Mouse (Mus musculus): Measurements from ENCODE around the gene Mre11a. TPM values are rescaled to one million over a fixed set of nuclear protein-coding genes. Genes with fewer than 3 reads are reported as not detected.
"Not testable (repeated sequence)": the region's sequence is repeated elsewhere in the genome, so short reads cannot be mapped to it uniquely, and the experiment has no call there.

The Mre11a gene
- total RNA-seq, 2 experiments from 2014 or later: 9.2 to 18.3 TPM

GRCm38 (mm10) chr9:14859868-14860639, 75.6 kb downstream of the Mre11a start, which contains the start of gene Gpr83:
Gpr83 (plus strand) TSS chr9:14860210.
- intact Hi-C loops (cut with DNase I): no loop called here
- peak; percentile 67 to 78 for DNase-seq (ENCODE audit: low spot score in 2 of 2)

GRCm38 (mm10) chr9:14863126-14863525, 78.7 kb downstream of the Mre11a start:
- intact Hi-C loops (cut with DNase I): no loop called here
- no peak for DNase-seq (ENCODE audit: low spot score in 2 of 2)

DNA sequence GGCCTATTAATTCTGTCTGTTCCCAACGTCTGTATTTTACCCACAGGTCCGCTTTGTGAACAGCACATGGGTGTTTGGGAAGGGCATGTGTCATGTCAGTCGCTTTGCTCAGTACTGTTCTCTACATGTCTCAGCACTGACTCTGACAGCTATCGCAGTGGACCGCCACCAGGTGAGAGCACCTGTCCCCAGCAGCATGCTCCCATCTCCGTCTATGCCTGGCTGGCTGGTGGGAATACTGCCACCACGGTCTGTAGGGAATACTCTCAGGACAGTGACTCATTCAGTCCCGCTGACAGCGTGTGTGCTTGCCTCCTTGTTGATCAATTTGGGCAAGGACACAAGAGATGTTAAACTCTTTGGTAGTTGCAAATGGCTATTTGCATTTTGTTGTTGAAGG, 80.3 kb downstream of the Mre11a start:
- no peak for DNase-seq (ENCODE audit: low spot score in 2 of 2)
- intact Hi-C loops (cut with DNase I): no loop called here

- DNase-seq (ENCODE audit: low spot score in 2 of 2): peak; percentile 46 to 61
- intact Hi-C loops (cut with DNase I): loop anchor here (1.0 kb wide), 1 partner anchor 148 kb away; no protein-coding TSS in a partner anchor
These were observed 82.5 kb downstream of the Mre11a start for GRCm38 (mm10) chr9:14866957-14867356.

DNA sequence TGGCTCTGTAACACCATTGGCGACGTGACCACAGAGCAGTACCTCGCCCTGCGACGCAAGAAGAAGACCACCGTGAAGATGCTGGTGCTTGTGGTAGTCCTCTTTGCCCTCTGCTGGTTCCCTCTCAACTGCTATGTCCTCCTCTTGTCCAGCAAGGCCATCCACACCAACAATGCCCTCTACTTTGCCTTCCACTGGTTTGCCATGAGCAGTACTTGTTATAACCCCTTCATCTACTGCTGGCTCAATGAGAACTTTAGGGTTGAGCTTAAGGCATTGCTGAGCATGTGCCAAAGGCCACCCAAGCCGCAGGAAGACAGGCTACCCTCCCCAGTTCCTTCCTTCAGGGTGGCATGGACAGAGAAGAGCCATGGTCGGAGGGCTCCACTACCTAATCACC, 83.9 kb downstream of the Mre11a start:
- DNase-seq (ENCODE audit: low spot score in 2 of 2): no peak
- intact Hi-C loops (cut with DNase I): no loop called here

DNA sequence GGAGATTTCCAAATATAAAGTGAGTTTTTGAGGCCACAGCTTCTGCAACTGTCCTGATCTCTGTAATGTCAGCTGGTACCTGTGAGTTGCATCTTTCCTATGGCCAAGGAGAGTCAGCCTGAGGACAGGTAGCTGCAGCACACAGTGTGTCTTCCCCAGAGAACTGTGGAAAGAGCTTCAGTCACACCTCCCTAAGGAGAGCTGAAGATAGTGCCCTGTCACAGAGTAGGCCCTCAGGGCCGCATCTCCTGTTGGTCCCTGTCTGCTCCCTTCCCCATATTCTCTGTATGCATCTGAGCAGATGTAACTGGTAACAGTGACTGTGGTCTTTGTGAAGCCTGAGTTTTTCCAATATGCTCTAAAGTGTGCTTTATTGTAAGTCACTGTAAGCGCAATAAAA, 85.9 kb downstream of the Mre11a start:
- no peak for DNase-seq (ENCODE audit: low spot score in 2 of 2)
- intact Hi-C loops (cut with DNase I): no loop called here

GRCm38 (mm10) chr9:14870802-14871201, 86.3 kb downstream of the Mre11a start:
- no peak for DNase-seq (ENCODE audit: low spot score in 2 of 2)
- intact Hi-C loops (cut with DNase I): no loop called here

DNA sequence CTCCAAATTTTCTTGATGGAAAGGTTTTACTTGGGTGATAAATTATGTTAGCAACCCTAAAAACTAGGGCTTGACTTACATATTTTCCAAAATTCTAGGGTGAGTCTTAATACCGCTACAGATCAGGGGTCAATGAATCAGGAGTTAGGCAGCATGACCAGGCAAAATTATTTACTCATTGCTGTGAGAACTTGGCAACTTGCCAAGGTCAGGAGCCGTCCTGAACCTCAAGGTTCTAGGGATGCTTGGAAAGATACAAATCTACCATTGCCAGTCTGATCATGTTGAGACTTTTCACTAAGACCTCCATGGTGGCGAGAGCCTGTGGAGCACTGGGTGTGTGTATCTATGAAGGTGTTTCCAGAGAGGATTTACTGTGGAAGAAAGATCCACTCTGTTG, 87.1 kb downstream of the Mre11a start:
- no peak for DNase-seq (ENCODE audit: low spot score in 2 of 2)
- intact Hi-C loops (cut with DNase I): no loop called here

- intact Hi-C loops (cut with DNase I): no loop called here
- DNase-seq (ENCODE audit: low spot score in 2 of 2): no peak
These were observed 87.9 kb downstream of the Mre11a start for GRCm38 (mm10) chr9:14872181-14872930.

DNA sequence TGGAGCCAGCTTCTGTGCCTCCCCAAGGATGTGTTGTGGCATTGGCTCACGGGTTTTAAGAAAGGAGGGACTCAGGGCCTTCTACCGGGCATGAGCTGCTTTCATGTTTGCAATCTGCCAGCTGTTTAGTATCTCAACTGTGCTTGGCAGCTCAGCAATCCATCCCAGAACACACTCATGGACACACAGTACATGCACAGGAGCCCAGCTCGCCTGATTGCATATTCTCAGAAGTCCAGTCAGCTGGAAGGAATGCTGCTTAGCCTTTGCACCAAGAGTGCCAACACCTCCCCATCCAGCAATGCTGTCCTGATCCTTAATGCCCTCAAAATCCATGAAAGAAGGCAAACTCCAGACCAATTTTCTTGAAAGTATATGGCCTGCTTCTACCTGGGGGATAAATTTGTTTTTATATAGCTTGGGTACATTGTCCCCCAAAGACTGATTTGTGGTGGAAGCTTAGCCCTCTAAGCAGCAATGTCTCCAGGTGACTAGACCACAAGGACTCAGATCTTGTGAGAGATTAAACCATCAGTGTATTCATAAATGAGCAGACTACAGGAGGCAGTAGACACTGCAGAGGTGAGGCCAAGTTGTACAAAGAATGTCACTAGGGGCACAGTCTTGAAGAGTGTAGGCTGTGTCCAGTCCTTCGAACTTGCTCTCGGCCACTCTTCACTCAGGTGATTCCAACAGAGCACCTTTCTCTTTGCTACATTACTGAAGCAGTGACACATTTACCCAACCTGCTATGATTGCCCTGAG, 91.5 kb downstream of the Mre11a start:
- DNase-seq (ENCODE audit: low spot score in 2 of 2): no peak
- intact Hi-C loops (cut with DNase I): no loop called here

- intact Hi-C loops (cut with DNase I); DNase-seq (ENCODE audit: low spot score in 2 of 2): not testable (repeated sequence)
These were observed 92.1 kb downstream of the Mre11a start for GRCm38 (mm10) chr9:14876566-14876965.

DNA sequence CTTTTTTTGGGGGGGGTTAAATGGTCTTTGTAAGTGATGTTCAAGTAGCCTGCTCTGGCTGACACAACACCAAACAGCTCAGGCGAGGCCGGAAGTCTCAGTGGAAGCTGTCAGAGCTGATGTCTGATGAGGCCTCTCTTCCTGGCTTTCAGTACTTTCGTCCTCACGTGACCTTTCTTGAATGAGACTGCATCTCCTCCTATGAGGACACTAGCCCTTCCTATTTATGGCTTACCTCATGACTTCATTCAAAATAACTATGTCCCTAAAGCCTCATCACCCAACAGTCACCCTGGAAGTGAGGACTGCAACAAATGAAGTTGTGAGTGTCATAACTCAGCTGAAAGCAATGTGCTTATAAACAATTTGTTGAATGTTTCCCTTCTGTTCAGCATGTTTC, 100.2 kb downstream of the Mre11a start:
- no peak for DNase-seq (ENCODE audit: low spot score in 2 of 2)
- intact Hi-C loops (cut with DNase I): no loop called here

- intact Hi-C loops (cut with DNase I): no loop called here
- DNase-seq (ENCODE audit: low spot score in 2 of 2): no peak
These were observed 100.7 kb downstream of the Mre11a start for GRCm38 (mm10) chr9:14885151-14885550.

DNA sequence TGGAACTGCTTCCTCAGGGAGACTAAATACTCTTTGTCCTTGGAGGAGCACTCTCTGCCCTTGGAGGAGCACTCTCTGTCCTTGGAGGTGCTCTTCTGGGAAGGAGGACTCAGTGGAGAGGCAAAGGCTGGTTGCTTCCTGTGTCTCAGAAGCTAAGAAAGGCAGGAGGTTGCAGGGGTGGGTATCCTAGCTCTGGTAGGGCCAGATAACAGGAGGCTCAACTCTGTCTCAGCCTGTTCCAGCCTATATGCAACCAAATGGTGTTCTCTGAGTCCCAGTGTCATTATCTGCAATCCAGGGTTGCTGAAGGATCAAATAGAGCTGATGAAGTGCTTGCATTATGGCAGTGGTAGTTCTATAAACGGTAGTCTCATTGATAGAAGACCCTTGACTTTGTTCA, 101.5 kb downstream of the Mre11a start:
- intact Hi-C loops (cut with DNase I): no loop called here

More for the DNA sequence above, 101.5 kb downstream of the Mre11a start:
- no peak for DNase-seq (ENCODE audit: low spot score in 2 of 2)

Other genes starting within 250 kb of the Mre11a start
- gene Amotl1, start 139.6 kb upstream of the Mre11a start, total RNA-seq (2021): 10 to 100 TPM; 14.6 to 16.9 TPM
- not detected for gene Piwil4, start 43.9 kb upstream of the Mre11a start, total RNA-seq (2021)
- under 1 TPM; 0.16 to 0.20 TPM for gene Fut4, start 32.3 kb upstream of the Mre11a start, total RNA-seq (2021)
- gene 1700012B09Rik, start 13.6 kb upstream of the Mre11a start, total RNA-seq (2021): not detected
- gene Ankrd49, start 202 bp downstream of the Mre11a start, total RNA-seq (2021): 10 to 100 TPM; 11.5 to 12.2 TPM
- 10 to 100 TPM; 21.7 to 27.3 TPM for gene Gpr83, start 75.6 kb downstream of the Mre11a start, total RNA-seq (2021)
- not detected for gene Izumo1r, start 119.3 kb downstream of the Mre11a start, total RNA-seq (2021)

Data from left cerebral cortex, postnatal 36 days (tissue).